ENCODE assay signal across 8 mouse cellular contexts in genomic region chr16:74801296-74801695, GRCm38 (mm10).
DNase-seq lines count a peak whose midpoint lies in the region; ATAC-seq lines count a peak whose summit lies in the region.

No protein-coding gene starts in this region.

- H3K27me3 ChIP-seq in heart, embryonic 15.5 days: no peaks in the 10 kb centered on the region
- no peaks in the 10 kb centered on the region for H3K27me3 ChIP-seq in heart, embryonic 11.5 days (ENCODE audit: control insufficient read depth, insufficient read depth, low read length)
- H3K27me3 ChIP-seq in hindbrain, embryonic 11.5 days (ENCODE audit: control insufficient read depth, insufficient read depth, low read length): no peaks in the 10 kb centered on the region

- H3K4me3 ChIP-seq in heart, embryonic 15.5 days: no peak overlapping the region
- H3K4me3 ChIP-seq in heart, embryonic 11.5 days (ENCODE audit: low read depth, low read length): no peak overlapping the region
- no peak overlapping the region for H3K4me3 ChIP-seq in hindbrain, embryonic 11.5 days (ENCODE audit: low read depth, low read length)

- DNase-seq in hindbrain, embryonic 11.5 days (ENCODE audit: low spot score): peak; percentile 61
- DNase-seq in left cerebral cortex, adult 18-20 months (ENCODE audit: low spot score in 2 of 2): peak; percentile 69 to 74
- peak; percentile 63 for DNase-seq in mesoderm, embryonic 11.5 days (ENCODE audit: low read depth, low spot score)
- DNase-seq in right cerebral cortex, postnatal 4 days: peak; percentile 56

- no peaks in the 10 kb centered on the region for H3K4me1 ChIP-seq in heart, embryonic 15.5 days (replicated peaks)
- H3K4me1 ChIP-seq in heart, embryonic 11.5 days (ENCODE audit: control insufficient read depth, insufficient read depth, low read length): no peaks in the 10 kb centered on the region
- no peaks in the 10 kb centered on the region for H3K4me1 ChIP-seq in hindbrain, embryonic 11.5 days (replicated peaks; ENCODE audit: control insufficient read depth, insufficient read depth, low read length)

- H3K9me3 ChIP-seq in heart, embryonic 15.5 days (replicated peaks): no peaks in the 10 kb centered on the region
- H3K9me3 ChIP-seq in heart, embryonic 11.5 days (replicated peaks; ENCODE audit: control insufficient read depth, low read length): no peaks in the 10 kb centered on the region
- H3K9me3 ChIP-seq in hindbrain, embryonic 11.5 days (ENCODE audit: control insufficient read depth, low read length): no peaks in the 10 kb centered on the region

- H3K4me2 ChIP-seq in heart, embryonic 15.5 days: no peak overlapping the region
- H3K4me2 ChIP-seq in heart, embryonic 11.5 days: no peak overlapping the region
- no peak overlapping the region for H3K4me2 ChIP-seq in hindbrain, embryonic 11.5 days (replicated peaks; ENCODE audit: low read depth, low read length)

- peak; percentile 53; the same call in 1 of the 2 replicates for ATAC-seq in heart, embryonic 15.5 days (replicated peaks; ENCODE audit: insufficient number of reproducible peaks, insufficient read depth, low FRiP score, low read depth)
- ATAC-seq in heart, embryonic 11.5 days (replicated peaks; ENCODE audit: insufficient number of reproducible peaks, low FRiP score, low TSS enrichment): no peak
- peak; percentile 78 for ATAC-seq in common myeloid progenitor, adult 5-6 weeks (replicated peaks; ENCODE audit: low read depth, poor library complexity, severe bottlenecking)
- peak; percentile 71 for ATAC-seq in hindbrain, embryonic 11.5 days (ENCODE audit: low FRiP score)
- no peak for ATAC-seq in erythroid progenitor cell, adult 5-6 weeks (replicated peaks; ENCODE audit: low FRiP score, poor library complexity, severe bottlenecking)

- H3K36me3 ChIP-seq in heart, embryonic 15.5 days: no peaks in the 10 kb centered on the region
- H3K36me3 ChIP-seq in heart, embryonic 11.5 days (ENCODE audit: control insufficient read depth, insufficient read depth, low read length): no peaks in the 10 kb centered on the region
- no peaks in the 10 kb centered on the region for H3K36me3 ChIP-seq in hindbrain, embryonic 11.5 days (ENCODE audit: control insufficient read depth, insufficient read depth, low read length)

- H3K9ac ChIP-seq in heart, embryonic 15.5 days: no peak overlapping the region
- H3K9ac ChIP-seq in heart, embryonic 11.5 days (ENCODE audit: low read depth, low read length): no peak overlapping the region
- no peak overlapping the region for H3K9ac ChIP-seq in hindbrain, embryonic 11.5 days (ENCODE audit: low read depth, low read length)

- WGBS in heart, embryonic 15.5 days: 10% methylated on average over 7 of the region's 7 CpGs
- WGBS in heart, embryonic 11.5 days (ENCODE audit: insufficient replicate concordance): 14% methylated on average over 7 of the region's 7 CpGs
- WGBS in hindbrain, embryonic 11.5 days: 20% methylated on average over 7 of the region's 7 CpGs

- H3K27ac ChIP-seq in heart, embryonic 15.5 days: no peak overlapping the region
- H3K27ac ChIP-seq in heart, embryonic 11.5 days (ENCODE audit: low read depth, low read length): no peak overlapping the region
- no peak overlapping the region for H3K27ac ChIP-seq in hindbrain, embryonic 11.5 days (ENCODE audit: low read depth, low read length)

Comparison
In these comparisons a context has a peak if more than half of its experiments do, and no peak if none do; other contexts are left out.
1. ATAC-seq: peak in heart, embryonic 15.5 days (single experiment), common myeloid progenitor, adult 5-6 weeks (single experiment) and hindbrain, embryonic 11.5 days (single experiment); none in heart, embryonic 11.5 days (single experiment) and erythroid progenitor cell, adult 5-6 weeks (single experiment).
2. Peak in every context shown above with its lines, with median percentiles within 50 percentile points of each other: DNase-seq.